Mouse (Mus musculus) T-helper 1 cell (primary cell): ENCODE results near the gene Rfx4.

Experiments used
- in situ Hi-C: fragments of 300-600 bp; cut with MboI, MseI; formaldehyde crosslinking; loops from one replicate; pipeline ENCODE4 v1.15.1; 2025; ENCODE audit warnings: high pct_unique_total_duplicates

Rfx4 gene

GRCm38 (mm10) chr10:84811913-84812295 lies 56.0 kb downstream of the Rfx4 start:
- in situ Hi-C loops = no loop called here

DNA sequence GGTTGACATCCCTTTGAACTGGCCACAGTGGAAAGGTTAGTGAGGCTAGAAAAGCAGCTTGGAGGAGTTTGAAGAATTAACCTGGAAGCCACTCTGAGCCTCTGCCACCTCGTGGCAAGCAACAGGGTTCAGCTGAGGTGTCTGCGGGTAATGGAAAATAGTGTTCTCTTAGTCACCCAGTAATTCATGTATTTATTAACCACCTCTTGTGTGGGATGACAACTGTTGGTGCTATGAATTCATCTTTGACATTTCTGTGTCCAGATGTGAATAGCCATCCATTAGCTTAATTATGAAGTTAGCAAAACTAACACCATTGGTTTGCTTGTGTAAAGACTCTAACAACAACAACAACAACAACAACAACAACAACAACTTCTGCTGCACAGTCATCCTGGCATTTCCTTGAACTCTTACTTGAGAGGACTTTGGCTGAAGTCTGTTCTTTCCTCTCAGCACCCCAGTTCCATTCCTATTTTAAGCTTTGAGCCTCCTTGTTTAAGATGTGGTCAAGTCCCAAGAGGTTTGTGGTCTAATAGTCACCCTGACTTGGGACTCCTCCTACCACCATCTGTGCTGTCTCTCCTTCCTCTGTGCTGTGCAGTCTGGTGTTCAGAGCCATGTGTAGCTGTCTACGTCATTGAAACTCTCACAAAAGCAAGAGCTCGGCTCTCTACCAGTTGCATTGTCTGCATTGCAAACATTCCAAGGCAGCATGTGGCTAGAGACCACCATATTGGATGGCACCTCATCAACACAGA lies 60.0 kb downstream of the Rfx4 start:
- in situ Hi-C loops = no loop called here

- in situ Hi-C loops = no loop called here
Observed at GRCm38 (mm10) chr10:84817086-84817869, 61.4 kb downstream of the Rfx4 start.

GRCm38 (mm10) chr10:84819669-84820068 lies 63.8 kb downstream of the Rfx4 start:
- in situ Hi-C loops = no loop called here

DNA sequence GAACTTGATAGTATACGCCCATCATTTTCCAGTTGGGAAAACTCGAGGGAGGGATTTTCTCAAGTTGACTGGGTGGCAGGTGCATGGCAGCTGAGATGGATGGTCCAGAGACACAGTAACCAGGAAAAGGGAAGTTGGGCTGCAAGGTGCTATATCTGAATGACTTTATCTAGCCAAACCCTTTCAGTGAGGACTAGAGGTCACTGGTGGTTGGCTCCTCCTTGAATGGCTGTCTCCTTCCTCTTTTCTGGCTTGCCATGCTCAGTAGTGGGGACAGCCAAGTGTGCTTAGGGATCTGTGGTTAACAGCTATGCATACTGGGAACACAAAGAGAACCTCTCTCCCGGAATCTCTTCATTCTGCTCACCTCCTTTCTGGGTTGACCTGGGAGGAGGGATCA lies 64.4 kb downstream of the Rfx4 start:
- in situ Hi-C loops = no loop called here

DNA sequence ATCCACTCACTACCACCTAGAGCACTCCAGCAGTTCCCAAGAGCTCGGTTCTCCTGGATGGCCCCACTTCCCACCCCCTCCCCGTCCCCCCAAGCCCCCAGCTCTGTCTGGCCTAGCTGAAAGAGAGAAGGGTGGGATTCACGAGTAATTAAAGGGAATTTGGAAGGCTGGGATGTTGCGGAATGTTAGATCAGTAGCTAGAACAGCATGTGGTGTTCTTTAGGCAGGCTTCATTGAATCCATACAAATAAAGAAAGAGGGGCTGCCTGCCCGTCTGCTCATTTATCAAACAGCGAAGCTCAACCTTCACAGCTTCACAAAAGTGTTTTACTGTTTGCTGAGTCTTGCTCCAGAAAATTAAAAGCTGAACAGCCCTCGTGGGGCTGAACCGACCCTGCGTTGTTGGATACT lies 66.9 kb downstream of the Rfx4 start:
- in situ Hi-C loops = no loop called here

GRCm38 (mm10) chr10:84823621-84824020 lies 67.8 kb downstream of the Rfx4 start:
- in situ Hi-C loops = no loop called here

- in situ Hi-C loops = no loop called here
Observed at GRCm38 (mm10) chr10:84829009-84829408, 73.1 kb downstream of the Rfx4 start.

DNA sequence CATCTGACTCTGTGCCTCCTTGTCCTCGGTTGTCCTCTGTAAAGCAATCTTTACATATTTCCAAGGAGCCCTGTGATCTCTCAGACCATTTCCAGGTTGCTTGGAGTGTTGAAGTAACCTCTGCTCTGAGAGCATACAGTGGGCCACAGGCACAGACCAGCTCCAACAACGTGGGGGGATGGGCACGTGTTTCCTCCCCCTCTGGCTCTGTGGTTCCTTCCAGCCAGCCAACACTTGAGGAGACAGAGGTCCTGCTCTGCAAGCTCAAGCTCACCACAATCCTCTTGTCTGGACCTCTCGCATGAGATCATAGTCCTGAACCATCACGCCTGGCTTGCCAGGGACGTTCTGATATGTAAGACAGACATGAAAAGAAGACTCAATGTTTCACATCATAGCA lies 79.7 kb downstream of the Rfx4 start:
- in situ Hi-C loops = no loop called here

DNA sequence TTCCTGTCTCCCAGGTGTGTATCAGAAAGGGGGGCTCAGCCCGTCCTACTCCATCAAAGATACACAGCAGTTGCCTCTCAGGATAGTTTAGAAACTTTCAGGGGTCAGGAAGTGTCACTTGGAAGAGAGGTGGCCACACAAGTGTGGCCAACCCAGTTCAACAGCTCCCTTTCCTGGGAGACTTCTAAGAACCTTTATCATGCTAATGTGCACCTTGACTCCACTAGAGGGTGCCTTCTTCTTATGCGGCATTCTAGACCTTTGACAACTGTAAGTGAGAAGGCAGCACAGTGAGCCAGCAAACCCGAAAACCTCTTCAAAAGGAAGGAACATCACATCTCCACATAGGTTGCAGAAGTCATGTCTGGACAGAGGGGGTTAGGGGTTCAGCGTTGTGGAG lies 80.2 kb downstream of the Rfx4 start:
- in situ Hi-C loops = no loop called here

GRCm38 (mm10) chr10:84837355-84837754 lies 81.5 kb downstream of the Rfx4 start:
- in situ Hi-C loops = no loop called here

GRCm38 (mm10) chr10:84838850-84839473 lies 83.1 kb downstream of the Rfx4 start:
- in situ Hi-C loops = no loop called here

DNA sequence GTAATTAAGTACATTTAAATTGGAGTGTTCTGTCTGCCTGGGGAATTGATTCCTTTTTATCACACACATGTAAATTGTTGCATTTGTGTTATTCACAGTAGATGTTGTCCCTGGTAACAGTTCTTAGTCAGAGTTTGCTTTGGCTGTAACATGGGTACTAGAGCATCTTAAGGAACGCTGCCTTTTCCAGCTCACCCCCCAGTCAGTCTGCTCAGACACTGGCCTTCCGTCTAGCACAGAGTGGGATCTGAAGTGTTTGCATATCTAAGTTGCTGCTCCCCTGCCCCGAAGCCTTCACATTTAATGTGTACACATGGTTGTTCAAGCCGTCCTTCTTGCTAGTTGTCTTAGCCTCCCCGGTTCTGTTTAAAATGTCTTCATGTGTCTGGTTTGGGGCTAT lies 90.8 kb downstream of the Rfx4 start:
- in situ Hi-C loops = no loop called here

- in situ Hi-C loops = loop anchor here (25.0 kb wide), 1 partner anchor 640 kb away; no protein-coding TSS in a partner anchor
Observed at GRCm38 (mm10) chr10:84851981-84852979, 96.4 kb downstream of the Rfx4 start.

- in situ Hi-C loops = loop anchor here (25.0 kb wide), 1 partner anchor 642 kb away; no protein-coding TSS in a partner anchor
Observed at GRCm38 (mm10) chr10:84854059-84854458, 98.2 kb downstream of the Rfx4 start.

- in situ Hi-C loops = loop anchor here (25.0 kb wide), 1 partner anchor 643 kb away; no protein-coding TSS in a partner anchor
Observed at GRCm38 (mm10) chr10:84855466-84855865, 99.6 kb downstream of the Rfx4 start.

GRCm38 (mm10) chr10:84858371-84858770 lies 102.5 kb downstream of the Rfx4 start:
- in situ Hi-C loops = loop anchor here (25.0 kb wide), 1 partner anchor 646 kb away; no protein-coding TSS in a partner anchor

DNA sequence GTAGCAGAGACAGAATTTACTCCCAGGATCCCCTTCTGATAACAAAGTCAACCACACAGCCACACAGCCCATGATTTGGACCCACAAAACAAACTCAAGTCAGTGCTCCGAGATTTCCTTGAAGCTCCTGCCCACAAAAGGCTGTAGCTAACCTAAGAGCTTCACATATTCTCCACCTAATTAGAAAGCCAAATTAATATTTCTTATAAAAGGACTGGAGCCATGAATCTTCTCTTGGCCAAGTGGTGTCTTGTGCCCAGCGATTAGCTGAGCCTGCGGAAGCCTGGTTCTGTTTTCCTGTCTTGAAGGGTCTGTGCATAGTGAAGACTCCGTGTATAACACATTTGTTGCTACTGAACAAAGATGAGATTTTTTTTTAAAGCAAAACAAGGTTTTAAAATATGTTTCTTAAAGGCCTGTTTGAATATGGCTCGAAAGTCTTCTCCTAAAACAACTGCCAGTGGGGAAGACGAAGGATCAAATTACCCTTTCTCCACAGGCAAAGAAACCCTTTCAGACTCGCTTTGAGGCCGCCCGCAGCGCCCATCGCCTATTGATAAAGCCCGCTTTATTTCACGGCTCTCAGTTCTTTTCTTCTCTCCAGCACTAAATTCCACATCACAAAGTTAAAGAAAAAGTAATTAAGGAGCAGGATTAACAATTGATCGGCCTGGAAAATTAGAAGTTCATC lies 103.1 kb downstream of the Rfx4 start:
- in situ Hi-C loops = loop anchor here (25.0 kb wide), 1 partner anchor 647 kb away; no protein-coding TSS in a partner anchor

- in situ Hi-C loops = loop anchor here (25.0 kb wide), 1 partner anchor 647 kb away; no protein-coding TSS in a partner anchor
Observed at GRCm38 (mm10) chr10:84859556-84860380, 103.9 kb downstream of the Rfx4 start.
